Mouse (Mus musculus) cerebellum, adult 2 months (tissue): Measurements from ENCODE around the gene Slc39a9.

Experiments used
- CTCF ChIP-seq: fragments of 200-500 bp; IDR thresholded peaks from 2 replicates; pipeline ENCODE4 v1.5.1; 2011; ENCODE audit warnings: low read depth, mild to moderate bottlenecking, control low read depth, low read length, moderate library complexity, borderline replicate concordance; ENCODE audit not compliant: insufficient read depth
- POLR2A ChIP-seq: fragments of 200-500 bp; IDR thresholded peaks from 2 replicates; pipeline ENCODE4 v1.6.1; 2011; ENCODE audit warnings: low read length, control low read depth, borderline replicate concordance; ENCODE audit not compliant: insufficient read depth

DNA sequence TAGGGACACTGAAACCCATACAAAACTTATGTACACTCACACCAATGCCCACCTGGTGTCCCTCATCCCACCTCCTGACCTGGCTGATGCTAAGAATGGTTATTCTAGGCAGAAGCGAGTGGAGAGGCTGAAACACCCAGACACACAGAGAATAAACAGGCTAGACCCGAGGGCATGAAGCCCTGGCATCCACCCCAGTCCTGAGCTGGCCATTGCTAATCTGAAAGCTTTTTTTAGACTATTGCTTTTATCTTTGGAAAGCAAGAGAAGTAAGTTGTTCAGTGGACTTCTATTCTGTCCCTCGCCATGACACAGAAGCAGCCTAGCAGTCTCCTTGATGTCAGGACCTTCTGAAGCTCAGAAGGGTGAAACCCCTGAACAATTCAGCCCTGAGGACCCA lies 33.8 kb upstream of the Slc39a9 start:
- TF ChIP-seq POLR2A (no peak), CTCF (no peak)
